Mouse (Mus musculus) heart, embryonic 16.5 days (tissue): ENCODE measurements around the gene Pola2. TPM values are rescaled to one million over a fixed set of nuclear protein-coding genes. Genes with fewer than 3 reads are reported as not detected.

Experiments used
- ATAC-seq: fragments of 200-750 bp; cut with Nextera tagmentation; replicated peaks from 2 replicates; pipeline ENCODE4 v1.8.0; 2017; ENCODE audit warnings: moderate number of reproducible peaks; ENCODE audit not compliant: insufficient read depth, low FRiP score; ENCODE audit errors: extremely low read depth
- H3K27ac ChIP-seq: fragments of 300-500 bp; sonication (generic); 2 replicates; pipeline ENCODE4 v1.5.1; 2014; ENCODE audit warnings: mild to moderate bottlenecking, low read length, control low read depth, moderate library complexity
- H3K27me3 ChIP-seq: fragments of 300-500 bp; sonication (generic); 2 replicates; pipeline ENCODE4 v1.6.1; 2014; ENCODE audit warnings: low read length, mixed read lengths; ENCODE audit not compliant: control insufficient read depth, insufficient read depth
- H3K36me3 ChIP-seq: fragments of 300-500 bp; sonication (generic); 2 replicates; pipeline ENCODE4 v1.6.1; 2014; ENCODE audit not compliant: control insufficient read depth, insufficient read depth
- H3K4me1 ChIP-seq: fragments of 300-500 bp; sonication (generic); 2 replicates; pipeline ENCODE4 v1.6.1; 2014; ENCODE audit warnings: low read length, mixed read lengths; ENCODE audit not compliant: control insufficient read depth, insufficient read depth
- H3K4me2 ChIP-seq: fragments of 300-500 bp; sonication (generic); 2 replicates; pipeline ENCODE4 v1.6.1; 2014; ENCODE audit warnings: low read depth, mild to moderate bottlenecking, control low read depth, low read length
- H3K4me3 ChIP-seq: fragments of 300-500 bp; sonication (generic); 2 replicates; pipeline ENCODE4 v1.5.1; 2014; ENCODE audit warnings: mild to moderate bottlenecking, control low read depth, low read length
- H3K9ac ChIP-seq: fragments of 300-500 bp; sonication (generic); 2 replicates; pipeline ENCODE4 v1.6.1; 2014; ENCODE audit warnings: low read length, control low read depth
- H3K9me3 ChIP-seq: fragments of 300-500 bp; sonication (generic); replicated peaks from 2 replicates; pipeline ENCODE4 v1.6.1; 2016; ENCODE audit warnings: low read length; ENCODE audit not compliant: control insufficient read depth
- WGBS: fragments of 180-500 bp; shearing (Covaris S2); extraction: QIAGEN DNeasy Blood & Tissue Kit; methylation state at CpG from one replicate; pipeline ENCODE4 v1.1.7; 2014; 5-methylcytosine and 5-hydroxymethylcytosine counted together
- polyA plus RNA-seq: library from polyadenylated mRNA; unstranded; fragments of >200 nt; fragmentation: Nextera tagmentation; extraction: Ambion mirVana; gene quantifications from 2 replicates; pipeline ENCODE4 v1.2.1, GENCODE M21; 2015

The Pola2 gene
- polyA plus RNA-seq, 1 experiment from 2014 or later, result 55.2 TPM

DNA sequence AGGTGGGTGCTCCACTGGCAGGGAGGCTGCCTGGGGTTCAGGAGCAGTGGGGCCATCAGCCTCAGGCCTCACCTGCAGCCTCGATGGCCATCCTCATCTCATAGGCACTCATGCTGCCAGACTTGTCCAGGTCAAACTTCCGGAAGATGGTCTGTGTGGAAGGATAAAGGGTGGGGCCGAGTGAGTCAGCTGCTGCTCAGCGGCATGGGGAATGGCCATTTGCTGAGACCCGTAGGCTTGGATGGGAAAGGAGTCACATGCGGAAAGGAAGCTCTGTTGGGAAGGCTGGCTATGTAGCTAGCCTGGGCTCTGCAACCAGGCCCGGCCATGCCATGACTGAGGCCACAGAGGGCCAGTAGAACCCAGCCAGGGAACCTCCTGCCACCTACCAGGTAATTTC is 27.5 kb upstream of the Pola2 start:
- no peak overlapping the region for H3K4me2 ChIP-seq
- WGBS, result 73% methylated on average over 7 of the region's 7 CpGs
- H3K4me1 ChIP-seq, result peaks cover 11% of the 10 kb centered on the region
- H3K27ac ChIP-seq, result no peak overlapping the region
- H3K27me3 ChIP-seq, result no peaks in the 10 kb centered on the region
- H3K9ac ChIP-seq, result no peak overlapping the region
- no peaks in the 10 kb centered on the region for H3K9me3 ChIP-seq
- ATAC-seq, result no peak
- no peaks in the 10 kb centered on the region for H3K36me3 ChIP-seq
- H3K4me3 ChIP-seq, result no peak overlapping the region

DNA sequence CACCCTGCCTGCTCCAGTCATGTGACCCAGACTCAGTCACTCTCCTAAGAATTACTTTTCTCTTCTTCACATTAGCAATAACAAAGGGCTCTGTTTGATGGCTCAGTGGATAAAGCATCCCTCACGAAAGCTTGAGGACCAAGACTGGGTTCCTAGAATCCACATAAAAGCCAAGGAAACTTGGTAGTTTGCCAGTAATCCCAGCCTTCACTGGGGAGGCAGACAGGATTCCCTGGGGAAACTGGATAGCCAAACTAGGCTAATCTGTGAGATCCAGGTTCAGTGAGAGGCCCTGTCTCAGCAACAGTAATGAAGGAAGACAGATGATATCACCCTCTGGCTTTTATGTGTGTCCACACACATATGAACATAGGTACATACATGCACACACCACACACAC is 26.9 kb upstream of the Pola2 start:
- no peaks in the 10 kb centered on the region for H3K9me3 ChIP-seq
- 68% methylated on average over 1 of the region's 1 CpGs for WGBS
- H3K27me3 ChIP-seq, result no peaks in the 10 kb centered on the region
- ATAC-seq, result no peak
- H3K27ac ChIP-seq, result no peak overlapping the region
- H3K9ac ChIP-seq, result no peak overlapping the region
- no peak overlapping the region for H3K4me3 ChIP-seq
- peaks cover 11% of the 10 kb centered on the region for H3K4me1 ChIP-seq
- no peaks in the 10 kb centered on the region for H3K36me3 ChIP-seq
- no peak overlapping the region for H3K4me2 ChIP-seq

DNA sequence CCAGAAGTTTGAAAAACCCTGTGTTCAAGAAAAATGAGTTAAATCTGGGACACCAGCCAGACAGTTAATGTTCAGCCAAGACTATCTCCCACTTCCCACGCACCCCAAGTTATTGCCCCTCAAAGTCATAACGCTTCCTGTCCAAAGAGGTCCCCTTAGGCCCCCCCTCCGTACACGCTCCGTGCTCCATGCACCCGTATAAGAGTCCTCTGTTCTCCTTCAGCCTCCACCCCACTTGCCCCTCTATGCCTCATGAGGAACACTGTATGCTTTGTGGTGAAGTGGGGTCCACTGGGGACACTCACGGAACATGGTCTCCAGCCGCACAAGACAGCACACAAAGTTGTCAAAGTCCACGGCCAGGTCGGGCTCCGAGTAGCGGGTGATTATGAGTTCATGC is 26.0 kb upstream of the Pola2 start:
- H3K9me3 ChIP-seq, result no peaks in the 10 kb centered on the region
- H3K9ac ChIP-seq, result no peak overlapping the region
- H3K36me3 ChIP-seq, result no peaks in the 10 kb centered on the region
- H3K4me1 ChIP-seq, result peaks cover 11% of the 10 kb centered on the region
- H3K4me2 ChIP-seq, result no peak overlapping the region
- no peaks in the 10 kb centered on the region for H3K27me3 ChIP-seq
- H3K27ac ChIP-seq, result no peak overlapping the region
- WGBS, result 77% methylated on average over 12 of the region's 12 CpGs
- no peak overlapping the region for H3K4me3 ChIP-seq
- ATAC-seq, result no peak

DNA sequence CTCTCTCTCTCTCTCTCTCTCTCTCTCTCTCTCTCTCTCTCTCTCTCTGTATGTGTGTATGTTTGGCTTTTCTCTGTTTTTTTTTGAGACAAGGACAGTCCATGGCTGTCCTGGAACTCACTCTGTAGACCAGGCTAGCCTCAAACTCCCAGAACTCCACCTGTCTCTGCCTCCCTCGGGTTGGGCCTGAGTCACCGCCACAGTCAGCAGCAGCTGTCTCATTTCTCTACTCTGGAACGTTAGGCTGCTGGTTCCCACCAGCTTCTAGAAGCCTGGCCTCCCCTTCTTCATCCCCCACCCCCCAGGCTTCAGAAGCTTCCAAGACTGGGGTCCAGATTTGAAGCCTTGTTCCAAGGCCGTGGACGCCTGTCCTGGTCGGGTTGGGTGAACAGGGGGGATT is 25.6 kb upstream of the Pola2 start:
- ATAC-seq, result no peak
- no peak overlapping the region for H3K4me2 ChIP-seq
- H3K4me1 ChIP-seq, result peaks cover 11% of the 10 kb centered on the region
- no peak overlapping the region for H3K9ac ChIP-seq
- H3K9me3 ChIP-seq, result no peaks in the 10 kb centered on the region
- no peak overlapping the region for H3K27ac ChIP-seq
- H3K4me3 ChIP-seq, result no peak overlapping the region
- H3K27me3 ChIP-seq, result no peaks in the 10 kb centered on the region
- no peaks in the 10 kb centered on the region for H3K36me3 ChIP-seq
- 53% methylated on average over 6 of the region's 6 CpGs for WGBS

DNA sequence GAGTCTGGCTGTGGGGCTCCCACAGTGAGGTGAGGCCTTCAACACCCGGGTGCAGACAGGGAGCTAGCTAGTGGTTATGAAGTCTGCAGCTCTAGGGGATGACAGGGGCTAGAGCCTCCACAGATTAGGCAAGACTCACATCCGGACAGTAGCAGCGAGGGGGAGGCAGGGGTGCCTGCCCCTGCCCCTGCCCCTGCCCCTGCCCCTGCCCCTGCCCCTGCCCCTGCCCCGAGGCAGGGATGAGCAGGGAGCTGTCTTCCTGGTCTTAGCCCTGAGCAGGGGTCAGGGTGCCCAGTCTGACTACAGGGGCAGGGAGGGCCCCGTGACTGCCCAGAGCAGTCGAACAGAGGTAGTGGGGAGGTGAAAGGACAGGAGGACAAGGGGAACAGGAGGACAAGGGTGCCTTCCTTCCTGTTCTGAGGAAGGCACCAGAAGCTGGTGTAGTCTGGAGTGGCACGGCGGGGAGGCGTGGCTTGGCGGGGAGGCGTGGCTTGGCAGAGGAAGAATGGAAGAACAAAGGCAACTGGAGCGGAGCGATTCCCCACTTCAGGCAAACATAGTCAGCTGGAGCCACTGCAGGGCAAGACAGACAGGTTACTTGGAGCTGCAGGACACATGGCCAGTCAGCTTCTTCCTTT is 24.9 kb upstream of the Pola2 start:
- H3K27ac ChIP-seq, result peak overlapping the region; percentile 33; the same call in 1 of the 2 replicates
- WGBS, result 4% methylated on average over 13 of the region's 13 CpGs
- H3K4me2 ChIP-seq, result peak overlapping the region; percentile 43
- no peak overlapping the region for H3K4me3 ChIP-seq
- no peaks in the 10 kb centered on the region for H3K9me3 ChIP-seq
- H3K27me3 ChIP-seq, result no peaks in the 10 kb centered on the region
- peak; percentile 54 for ATAC-seq
- peak overlapping the region; percentile 58 for H3K9ac ChIP-seq
- H3K36me3 ChIP-seq, result no peaks in the 10 kb centered on the region
- H3K4me1 ChIP-seq, result peaks cover 11% of the 10 kb centered on the region

DNA sequence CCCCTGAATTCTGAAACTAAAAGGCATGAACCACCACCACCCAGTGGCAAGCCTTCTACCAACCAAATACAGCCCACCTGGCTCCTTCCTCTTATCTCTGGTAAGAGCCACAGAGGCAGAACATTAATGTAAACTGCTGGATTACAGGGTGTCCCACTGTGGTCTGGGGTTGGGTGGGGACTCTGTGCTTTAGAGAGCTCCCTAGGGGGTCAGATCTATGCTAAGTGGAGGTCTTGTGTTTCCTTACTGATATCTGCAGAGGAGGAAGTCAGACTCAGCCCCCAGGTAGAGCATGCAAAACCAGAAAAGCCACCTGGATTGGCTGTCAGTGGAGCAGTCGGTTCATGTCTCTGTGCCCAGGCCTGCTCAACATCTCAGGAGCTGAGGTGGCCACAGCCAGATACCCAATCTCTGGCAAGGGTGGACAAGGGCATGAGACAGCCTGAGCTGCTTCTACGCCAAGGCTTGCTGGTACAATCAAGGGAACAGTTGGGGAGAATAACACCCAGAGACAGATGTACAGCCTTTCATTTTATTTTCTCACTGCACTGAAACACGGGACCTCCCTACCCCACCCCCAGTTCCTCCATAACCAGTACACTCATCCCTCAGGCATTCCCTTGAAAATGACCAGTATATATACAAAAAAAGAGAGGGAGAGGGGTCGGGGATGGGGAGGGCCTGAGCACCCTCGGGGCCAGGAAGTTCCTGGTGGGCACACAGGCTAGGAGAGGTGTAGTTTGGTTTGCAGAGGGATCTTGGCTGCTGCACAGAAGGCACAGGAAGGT is 24.2 kb upstream of the Pola2 start:
- peaks cover 11% of the 10 kb centered on the region for H3K4me1 ChIP-seq
- no peaks in the 10 kb centered on the region for H3K36me3 ChIP-seq
- no peak overlapping the region for H3K4me3 ChIP-seq
- 49% methylated on average over 5 of the region's 5 CpGs for WGBS
- H3K9ac ChIP-seq, result peak overlapping the region; percentile 9; the same call in 1 of the 2 replicates
- no peak for ATAC-seq
- H3K4me2 ChIP-seq, result no peak overlapping the region
- no peaks in the 10 kb centered on the region for H3K27me3 ChIP-seq
- no peak overlapping the region for H3K27ac ChIP-seq
- H3K9me3 ChIP-seq, result no peaks in the 10 kb centered on the region

DNA sequence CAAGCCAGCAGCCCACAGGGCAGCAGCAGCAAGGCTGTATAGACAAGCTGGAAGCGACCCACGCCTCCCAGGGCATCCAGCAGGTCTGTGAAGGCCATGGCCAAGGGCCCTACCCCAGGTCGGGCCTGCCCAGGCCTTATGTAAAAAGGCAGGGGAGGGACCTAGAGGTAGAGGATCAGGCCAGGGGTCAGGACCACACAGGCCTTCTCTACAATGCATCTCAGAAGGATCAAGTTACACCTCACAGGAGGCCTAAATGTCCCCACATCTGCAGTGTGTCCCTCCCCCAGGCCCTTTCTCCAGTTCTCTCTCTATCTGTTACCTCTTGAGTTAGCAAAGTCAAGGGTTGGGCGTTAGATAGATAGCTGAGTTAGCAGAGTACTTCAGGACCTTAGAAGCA is 22.0 kb upstream of the Pola2 start, which contains the start of gene Slc22a20:
TSS of gene Slc22a20 (minus strand) at position 101 of the 400 bp plus-strand sequence.
- no peaks in the 10 kb centered on the region for H3K27me3 ChIP-seq
- no peak for ATAC-seq
- no peak within 1 kb of the TSS for H3K9ac ChIP-seq
- no peak within 1 kb of the TSS for H3K4me2 ChIP-seq
- no peak within 1 kb of the TSS for H3K4me3 ChIP-seq
- no peak within 1 kb of the TSS for H3K27ac ChIP-seq
- H3K4me1 ChIP-seq, result peaks cover 11% of the 10 kb centered on the region
- 68% methylated on average over 4 of the region's 4 CpGs for WGBS
- no peaks in the 10 kb centered on the region for H3K36me3 ChIP-seq
- H3K9me3 ChIP-seq, result no peaks in the 10 kb centered on the region

DNA sequence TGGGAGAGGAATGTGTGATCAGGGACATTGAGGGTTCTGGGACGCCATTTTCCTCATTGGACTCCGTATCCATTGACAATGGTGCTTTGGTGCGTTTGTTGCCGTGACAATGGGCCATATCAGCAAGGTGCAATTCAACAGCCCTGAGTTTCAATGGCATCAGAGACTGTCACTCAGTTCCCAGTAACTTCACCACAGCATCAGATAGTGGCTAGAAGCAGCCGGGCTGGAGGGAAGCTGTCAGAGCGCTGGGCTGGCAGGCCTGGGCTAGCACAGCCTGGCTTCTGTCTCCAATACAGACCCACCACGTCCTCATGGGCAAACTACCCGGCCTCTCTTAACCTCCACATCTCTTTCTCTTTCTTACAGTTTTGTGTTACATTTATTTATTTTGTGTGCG is 16.5 kb upstream of the Pola2 start:
- no peaks in the 10 kb centered on the region for H3K27me3 ChIP-seq
- H3K9ac ChIP-seq, result no peak overlapping the region
- no peak overlapping the region for H3K4me2 ChIP-seq
- 80% methylated on average over 9 of the region's 9 CpGs for WGBS
- ATAC-seq, result no peak
- H3K4me3 ChIP-seq, result no peak overlapping the region
- no peaks in the 10 kb centered on the region for H3K4me1 ChIP-seq
- H3K9me3 ChIP-seq, result no peaks in the 10 kb centered on the region
- no peaks in the 10 kb centered on the region for H3K36me3 ChIP-seq
- no peak overlapping the region for H3K27ac ChIP-seq

DNA sequence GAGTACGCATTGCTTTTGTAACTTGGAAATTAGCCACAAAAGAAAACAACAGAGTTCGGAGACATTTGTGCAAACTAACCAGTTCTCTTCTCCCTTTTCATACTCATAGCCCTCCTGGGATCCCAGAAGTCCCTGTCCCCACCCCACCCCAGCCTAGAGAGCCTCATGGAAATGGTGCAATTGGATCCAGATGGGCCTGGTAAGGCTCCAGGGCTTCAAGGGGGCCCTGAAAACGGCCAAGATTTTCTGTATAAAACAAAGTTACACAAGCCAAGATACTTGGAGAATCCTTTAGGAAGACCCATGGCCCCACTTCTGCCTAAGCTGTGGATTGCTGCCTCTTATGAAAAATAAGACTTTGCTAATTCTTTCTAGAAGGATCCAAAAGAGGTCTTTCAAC is 13.7 kb upstream of the Pola2 start:
- Histone ChIP-seq H3K9ac (no peak overlapping the region), H3K36me3 (no peaks in the 10 kb centered on the region), H3K9me3 (no peaks in the 10 kb centered on the region), H3K27ac (no peak overlapping the region), H3K4me2 (no peak overlapping the region), H3K27me3 (no peaks in the 10 kb centered on the region), H3K4me1 (no peaks in the 10 kb centered on the region), H3K4me3 (no peak overlapping the region)
- 73% methylated on average over 3 of the region's 3 CpGs for WGBS
- no peak for ATAC-seq
